Mouse (Mus musculus): ENCODE results near the gene Atoh8.

The Atoh8 gene

DNA sequence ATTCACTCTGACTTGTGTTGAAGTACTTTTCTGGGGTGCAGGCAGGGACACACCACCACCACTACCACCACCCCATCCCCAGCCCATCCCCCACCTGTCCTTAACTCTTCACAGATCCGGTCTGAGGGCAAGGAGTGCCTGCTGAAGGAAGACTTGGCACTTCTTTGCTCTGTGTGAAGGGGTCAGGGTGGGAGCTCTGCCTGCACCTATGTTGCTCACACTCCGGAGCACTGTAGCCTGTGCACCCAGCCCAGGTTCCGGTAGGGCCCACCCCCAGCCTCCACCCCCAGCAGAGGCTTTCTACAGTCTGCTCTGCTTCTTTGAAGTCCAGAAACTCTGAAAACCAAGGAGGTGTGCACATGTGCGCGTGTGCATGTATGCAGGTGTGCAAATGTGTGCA, 44.8 kb downstream of the Atoh8 start:
- no peak for DNase-seq (ENCODE audit: low spot score in 2 of 2)

GRCm38 (mm10) chr6:72190120-72190519, 45.3 kb downstream of the Atoh8 start:
- no peak for DNase-seq (ENCODE audit: low spot score in 2 of 2)

- DNase-seq (ENCODE audit: low spot score in 2 of 2), result no peak
Measured at GRCm38 (mm10) chr6:72189061-72189863, 46.1 kb downstream of the Atoh8 start.

DNA sequence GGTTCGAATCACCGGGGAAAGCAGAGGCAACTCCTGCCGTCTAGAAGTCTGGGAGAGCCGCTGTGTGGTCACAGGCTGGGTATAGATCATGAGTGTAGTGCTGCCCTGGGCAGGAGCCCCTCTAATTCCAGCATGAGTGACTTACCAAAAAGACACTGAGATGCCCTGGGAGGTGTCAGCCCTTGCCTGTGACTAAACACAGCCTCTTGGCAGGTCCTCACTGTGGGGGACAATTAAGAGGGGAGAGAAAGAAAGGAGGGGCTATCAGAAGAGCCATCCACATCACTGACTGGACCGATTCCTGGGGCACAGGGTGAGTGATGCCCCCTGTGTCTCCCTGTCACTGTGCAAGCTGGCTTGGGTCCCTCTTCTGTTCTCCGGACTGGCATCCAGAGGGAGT, 48.6 kb downstream of the Atoh8 start:
- no peak for DNase-seq (ENCODE audit: low spot score in 2 of 2)

DNA sequence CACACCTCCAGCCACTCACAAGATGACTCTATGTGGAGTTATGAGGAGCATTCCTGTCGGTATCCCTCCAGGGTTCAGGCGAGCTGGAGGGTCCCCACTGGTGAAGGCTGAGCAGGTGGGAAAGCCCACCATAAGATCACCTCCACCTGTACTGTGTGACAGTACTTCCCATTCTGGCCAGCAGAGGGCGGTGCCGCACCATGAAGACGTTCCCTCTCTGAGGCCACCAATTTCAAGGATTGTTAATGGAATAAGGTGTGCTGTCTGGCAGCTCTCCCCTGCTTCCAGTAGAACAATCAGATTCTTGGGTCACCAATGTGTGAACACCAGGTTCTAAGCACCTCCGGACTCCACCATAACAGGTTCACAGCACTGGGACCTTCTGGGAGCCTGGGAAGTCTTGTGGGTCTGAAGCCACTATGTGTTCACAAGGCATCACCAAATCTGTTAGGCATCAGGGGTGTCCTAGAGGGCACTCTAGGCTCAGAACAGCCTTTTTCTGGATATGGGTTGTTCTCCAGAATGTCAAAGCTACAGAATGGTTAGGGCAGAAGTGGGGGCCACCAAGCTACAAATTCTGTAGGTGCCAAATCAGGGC, 49.4 kb downstream of the Atoh8 start:
- peak in 1 of 2 experiments; percentile 84 for DNase-seq (ENCODE audit: low spot score in 2 of 2)

DNA sequence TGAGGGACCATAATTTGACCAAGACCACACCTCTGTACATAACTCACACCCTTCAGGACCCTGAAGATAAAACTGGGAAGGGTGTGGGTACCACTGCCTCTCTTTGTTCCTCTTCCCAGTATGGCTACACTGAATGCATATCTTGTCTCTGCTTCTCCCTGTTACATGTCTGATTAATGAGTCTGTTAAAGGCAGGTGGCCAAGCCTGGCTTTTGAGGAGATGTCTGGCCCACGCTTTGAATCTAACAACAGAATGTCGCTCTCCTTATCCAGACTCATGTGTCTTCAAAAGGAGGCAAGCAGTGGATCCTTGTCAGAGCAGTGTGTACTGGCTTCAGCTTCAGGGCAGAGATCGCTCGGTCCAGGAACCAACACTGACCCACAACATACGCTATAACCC, 50.8 kb downstream of the Atoh8 start:
- no peak for DNase-seq (ENCODE audit: low spot score in 2 of 2)

DNA sequence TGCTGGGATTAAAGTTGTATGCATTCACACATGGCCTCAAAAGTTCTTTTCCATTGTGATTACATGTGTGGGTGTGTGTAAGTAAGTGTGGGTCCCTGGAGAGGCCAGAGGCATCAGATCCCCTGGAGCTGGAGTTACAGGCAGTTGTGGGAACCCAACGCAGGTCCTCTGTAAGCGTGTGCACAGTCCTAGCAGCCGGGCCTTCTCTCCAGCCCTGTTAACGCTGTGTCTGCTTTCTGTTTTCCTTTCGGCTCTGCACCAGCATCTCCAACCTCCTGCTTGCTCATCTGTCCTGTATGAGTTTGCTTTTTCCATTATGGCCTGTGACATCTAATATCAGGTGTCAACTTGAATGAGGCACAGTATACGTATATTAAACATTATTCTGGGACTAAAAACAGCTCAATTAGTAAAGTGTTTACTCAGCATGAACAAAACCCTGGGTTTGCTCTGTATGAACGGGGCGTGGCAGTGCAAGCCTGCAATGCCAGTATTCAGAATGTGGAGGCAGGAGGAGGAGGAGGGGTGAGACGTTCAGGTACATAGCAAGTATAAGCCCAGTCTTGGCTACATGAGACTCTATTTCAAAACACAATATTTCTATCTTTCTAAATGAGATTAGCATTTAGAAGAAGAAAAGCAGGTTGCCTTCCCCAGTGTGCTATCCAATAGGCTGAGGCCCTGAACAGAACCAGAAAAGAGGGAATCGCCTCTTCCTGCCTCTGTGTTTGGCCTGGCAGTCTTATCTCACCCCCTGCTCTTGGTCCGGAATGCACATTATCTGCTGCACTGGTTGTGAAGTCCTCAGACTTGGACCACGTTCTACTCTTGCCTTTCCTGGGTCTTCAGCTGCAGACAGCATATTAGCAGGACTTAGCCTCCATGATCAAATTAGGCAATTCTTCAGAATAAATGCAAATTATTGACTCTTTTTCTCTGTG, 55.5 kb downstream of the Atoh8 start:
- no peak for DNase-seq (ENCODE audit: low spot score in 2 of 2)

DNA sequence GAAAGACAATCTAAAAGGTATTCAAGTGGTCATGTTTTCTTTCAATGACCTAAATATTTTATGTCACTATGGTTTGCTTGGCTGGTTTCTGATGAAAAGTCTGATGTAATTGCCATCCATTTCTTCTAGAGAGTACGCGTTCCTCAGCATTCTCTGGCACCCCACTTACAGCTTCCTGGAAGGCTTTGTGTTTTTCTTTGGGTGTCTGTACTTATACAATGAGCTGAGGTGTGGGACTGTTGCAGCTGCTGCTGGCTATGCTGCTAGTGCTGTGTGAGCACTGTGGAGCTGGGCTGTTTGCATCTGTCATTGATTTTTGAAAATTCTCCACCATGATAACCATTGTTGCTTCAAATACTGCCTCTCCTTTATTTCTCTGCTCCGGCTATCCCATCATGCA, 56.4 kb downstream of the Atoh8 start:
- no peak for DNase-seq (ENCODE audit: low spot score in 2 of 2)

DNA sequence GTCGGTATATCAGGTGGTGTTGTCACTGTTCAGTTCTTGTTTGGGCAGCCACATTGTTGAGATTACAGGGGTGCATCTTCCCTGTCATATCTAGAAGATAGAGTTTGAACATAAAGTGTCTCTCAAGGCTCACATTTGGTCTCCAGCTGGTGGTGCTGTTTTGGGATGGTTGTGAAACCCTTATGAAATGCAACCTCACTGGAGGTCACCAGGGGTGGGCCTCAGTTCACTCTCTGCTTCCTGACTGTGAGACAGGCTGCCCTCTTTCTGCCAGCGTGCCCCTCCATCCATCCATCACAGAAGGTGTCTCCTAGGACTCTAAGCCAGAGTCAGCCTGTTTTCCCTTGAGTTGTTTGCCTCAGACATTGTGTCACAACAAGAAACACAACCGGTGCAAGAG, 58.0 kb downstream of the Atoh8 start:
- DNase-seq (ENCODE audit: low spot score in 2 of 2), result no peak

DNA sequence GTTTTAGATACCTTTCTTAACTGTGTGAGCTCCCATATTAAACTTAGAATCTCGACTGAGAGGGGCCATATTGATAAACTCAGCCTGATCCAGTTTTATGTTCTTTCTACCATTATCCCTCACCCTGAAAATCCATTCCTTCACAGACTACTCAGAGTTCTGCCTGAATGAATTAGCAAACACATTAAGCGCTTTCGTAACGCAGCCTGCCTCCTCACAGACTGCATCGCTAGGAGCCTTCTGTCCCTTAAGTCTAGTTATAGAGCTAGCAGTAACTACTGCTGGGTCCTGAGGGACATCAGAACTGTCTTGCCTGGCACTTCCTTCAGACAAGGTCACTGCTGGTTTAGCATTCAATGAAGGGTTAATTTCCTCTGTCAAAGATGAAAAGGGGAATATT, 59.4 kb downstream of the Atoh8 start:
- DNase-seq (ENCODE audit: low spot score in 2 of 2), result no peak

GRCm38 (mm10) chr6:72175419-72175818, 60.0 kb downstream of the Atoh8 start:
- no peak for DNase-seq (ENCODE audit: low spot score in 2 of 2)

DNA sequence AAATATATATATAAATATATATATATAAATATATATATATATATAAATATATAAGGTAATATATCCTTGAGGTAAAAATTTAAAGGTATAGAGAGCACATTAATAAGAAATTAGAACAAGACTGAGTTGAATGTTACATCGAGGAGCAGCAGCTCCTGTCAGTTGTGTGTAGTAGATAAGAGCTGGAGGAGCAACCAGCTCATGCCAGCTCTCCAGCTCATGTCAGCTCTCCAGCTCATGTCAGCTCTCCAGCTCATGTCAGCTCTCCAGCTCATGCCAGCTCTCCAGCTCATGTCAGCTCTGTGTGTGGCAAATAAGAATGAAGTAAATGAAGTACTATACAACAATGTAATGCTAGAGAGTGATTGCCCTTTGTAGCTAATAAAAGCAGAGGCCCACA, 62.0 kb downstream of the Atoh8 start:
- no peak for DNase-seq (ENCODE audit: low spot score in 2 of 2)

- no peak for DNase-seq (ENCODE audit: low spot score in 2 of 2)
Measured at GRCm38 (mm10) chr6:72171391-72171790, 64.0 kb downstream of the Atoh8 start.

- DNase-seq (ENCODE audit: low spot score in 2 of 2), result no peak
Measured at GRCm38 (mm10) chr6:72165907-72166306, 69.5 kb downstream of the Atoh8 start.

- DNase-seq (ENCODE audit: low spot score in 2 of 2), result peak; percentile 40 to 93
Measured at GRCm38 (mm10) chr6:72164321-72165275, 70.8 kb downstream of the Atoh8 start.

- no peak for DNase-seq (ENCODE audit: low spot score in 2 of 2)
Measured at GRCm38 (mm10) chr6:72162155-72162890, 73.1 kb downstream of the Atoh8 start.

- no peak for DNase-seq (ENCODE audit: low spot score in 2 of 2)
Measured at GRCm38 (mm10) chr6:72161751-72162150, 73.6 kb downstream of the Atoh8 start.

- DNase-seq (ENCODE audit: low spot score in 2 of 2), result no peak
Measured at GRCm38 (mm10) chr6:72160991-72161390, 74.4 kb downstream of the Atoh8 start.

- no peak for DNase-seq (ENCODE audit: low spot score in 2 of 2)
Measured at GRCm38 (mm10) chr6:72159861-72160395, 75.4 kb downstream of the Atoh8 start.
